Mouse (Mus musculus) right cerebral cortex, postnatal 25 days (tissue): ENCODE results near the gene Wnt16.
"Not testable (repeated sequence)": the region's sequence is repeated elsewhere in the genome, so short reads cannot be mapped to it uniquely, and the experiment has no call there.

ENCODE experiments used
- DNase-seq: peaks from one replicate; pipeline ENCODE4 v3.0.0; 2022

The Wnt16 gene

GRCm38 (mm10) chr6:22288004-22288736 is at the start of gene Wnt16:
Gene Wnt16 (plus strand): TSS chr6:22288227.
- DNase-seq = peak; percentile 19

- no peak for DNase-seq
These were observed 44.7 kb upstream of the Wnt16 start for GRCm38 (mm10) chr6:22243321-22243720.

GRCm38 (mm10) chr6:22246696-22247095 is 41.3 kb upstream of the Wnt16 start:
- no peak for DNase-seq

- DNase-seq = no peak
These were observed 29.2 kb upstream of the Wnt16 start for GRCm38 (mm10) chr6:22258784-22259183.

- no peak for DNase-seq
These were observed 25.5 kb upstream of the Wnt16 start for GRCm38 (mm10) chr6:22262519-22262918.

GRCm38 (mm10) chr6:22264094-22264493 is 23.9 kb upstream of the Wnt16 start:
- not testable (repeated sequence) for DNase-seq

GRCm38 (mm10) chr6:22266018-22266417 is 22.0 kb upstream of the Wnt16 start:
- no peak for DNase-seq

- DNase-seq = no peak
These were observed 20.0 kb upstream of the Wnt16 start for GRCm38 (mm10) chr6:22267807-22268667.

- DNase-seq = no peak
These were observed 19.4 kb upstream of the Wnt16 start for GRCm38 (mm10) chr6:22268677-22269076.

GRCm38 (mm10) chr6:22269840-22270521 is 18.0 kb upstream of the Wnt16 start:
- no peak for DNase-seq

- DNase-seq = no peak
These were observed 10.1 kb upstream of the Wnt16 start for GRCm38 (mm10) chr6:22277941-22278340.

GRCm38 (mm10) chr6:22280217-22280861 is 7.7 kb upstream of the Wnt16 start:
- peak; percentile 16 for DNase-seq

- DNase-seq = no peak
These were observed 5.6 kb upstream of the Wnt16 start for GRCm38 (mm10) chr6:22282405-22282804.

GRCm38 (mm10) chr6:22288737-22289460 is 872 bp downstream of the Wnt16 start:
- DNase-seq = peak; percentile 28

GRCm38 (mm10) chr6:22289461-22290021 is 1.5 kb downstream of the Wnt16 start:
- DNase-seq = no peak

GRCm38 (mm10) chr6:22290790-22291189 is 2.8 kb downstream of the Wnt16 start:
- no peak for DNase-seq

GRCm38 (mm10) chr6:22292056-22292455 is 4.0 kb downstream of the Wnt16 start:
- no peak for DNase-seq

- no peak for DNase-seq
These were observed 5.9 kb downstream of the Wnt16 start for GRCm38 (mm10) chr6:22293922-22294321.

GRCm38 (mm10) chr6:22297028-22297427 is 9.0 kb downstream of the Wnt16 start:
- no peak for DNase-seq

- DNase-seq = no peak
These were observed 10.0 kb downstream of the Wnt16 start for GRCm38 (mm10) chr6:22298059-22298458.

GRCm38 (mm10) chr6:22325364-22326072 is 37.5 kb downstream of the Wnt16 start:
- DNase-seq = peak; percentile 76
